Mouse (Mus musculus) cerebellum, postnatal 4 days (tissue): ENCODE data around the gene Rreb1.

Experiments used
- DNase-seq, 2 experiments: peaks; one replicate each; pipeline ENCODE4 v3.0.0; 2022; ENCODE audit warnings: low spot score in 2 of 2, mixed read lengths in 1 of 2

Gene Rreb1

DNA sequence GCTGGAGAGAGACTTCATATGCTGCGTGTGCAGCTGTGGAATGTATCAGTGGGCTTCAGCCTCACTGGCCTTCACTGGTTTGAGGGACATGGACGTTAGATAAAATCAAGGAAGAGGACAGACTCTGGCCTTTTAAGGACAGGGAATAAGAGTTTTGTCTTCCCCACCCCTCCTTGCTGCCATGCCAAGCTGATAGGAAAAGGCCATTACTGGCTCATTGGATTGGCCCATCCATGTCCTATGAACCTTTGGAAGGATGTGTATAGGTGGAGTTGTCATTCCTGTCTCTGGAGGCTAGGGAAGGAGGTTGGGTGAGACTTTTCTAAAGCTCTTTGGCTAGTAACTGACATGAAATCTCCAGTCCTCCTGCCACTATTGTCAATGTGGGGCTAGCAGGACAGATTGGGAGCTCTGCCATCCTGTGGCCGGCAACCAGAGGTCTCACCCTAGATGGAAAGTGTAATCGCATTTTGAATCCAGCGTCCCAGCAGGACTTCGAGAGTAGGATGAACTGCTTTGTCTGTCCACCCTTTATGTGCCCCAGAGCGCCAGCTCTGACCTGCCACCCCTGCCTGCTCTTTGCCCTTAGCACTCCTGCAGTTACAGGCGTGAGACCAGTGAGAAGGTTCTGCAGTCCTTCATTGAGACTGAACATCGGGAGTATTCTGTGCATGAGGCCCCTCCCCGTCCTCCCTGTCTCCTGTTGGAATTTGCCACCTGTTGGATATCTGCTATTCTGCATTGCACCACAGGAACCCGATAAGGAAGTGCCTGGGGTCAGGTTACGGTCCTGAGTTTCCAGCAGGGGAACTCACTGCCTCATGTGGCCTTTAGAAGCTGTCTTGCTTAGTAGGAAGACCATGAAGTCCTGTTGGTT is 134.6 kb downstream of the Rreb1 start:
- DNase-seq: no peak

GRCm38 (mm10) chr13:37913963-37914362 is 135.8 kb downstream of the Rreb1 start:
- DNase-seq: no peak

- no peak for DNase-seq
Observed at GRCm38 (mm10) chr13:37918336-37919261, 140.4 kb downstream of the Rreb1 start.

DNA sequence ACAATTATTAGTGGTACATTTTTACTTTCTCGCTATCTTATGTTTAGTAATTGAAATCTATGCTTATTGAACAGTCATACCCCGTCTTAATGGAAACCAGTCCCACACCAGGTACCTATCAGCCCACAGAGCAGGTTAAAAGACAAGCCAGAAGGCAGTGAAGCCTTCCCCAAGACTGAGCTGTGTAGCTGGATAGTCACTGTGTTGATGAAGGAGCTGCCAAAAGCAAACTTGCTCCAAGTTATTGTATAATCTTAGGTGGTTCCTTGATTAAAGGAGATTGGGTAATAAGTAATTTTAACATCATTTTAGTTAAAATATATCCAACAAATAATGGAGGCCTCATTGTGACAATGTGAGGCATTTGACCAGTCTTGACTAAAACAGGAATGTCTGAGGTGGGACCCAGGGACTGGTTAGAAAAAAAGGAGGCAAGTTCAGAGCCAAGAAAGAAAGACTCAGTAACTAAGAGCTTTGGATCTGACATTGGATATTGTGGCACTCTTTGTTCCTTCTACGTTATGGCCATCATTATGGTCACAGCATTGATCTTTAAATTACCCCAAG is 141.6 kb downstream of the Rreb1 start:
- no peak for DNase-seq

- DNase-seq: no peak
Observed at GRCm38 (mm10) chr13:37920727-37921126, 142.5 kb downstream of the Rreb1 start.

GRCm38 (mm10) chr13:37923091-37923490 is 144.9 kb downstream of the Rreb1 start:
- DNase-seq: no peak

DNA sequence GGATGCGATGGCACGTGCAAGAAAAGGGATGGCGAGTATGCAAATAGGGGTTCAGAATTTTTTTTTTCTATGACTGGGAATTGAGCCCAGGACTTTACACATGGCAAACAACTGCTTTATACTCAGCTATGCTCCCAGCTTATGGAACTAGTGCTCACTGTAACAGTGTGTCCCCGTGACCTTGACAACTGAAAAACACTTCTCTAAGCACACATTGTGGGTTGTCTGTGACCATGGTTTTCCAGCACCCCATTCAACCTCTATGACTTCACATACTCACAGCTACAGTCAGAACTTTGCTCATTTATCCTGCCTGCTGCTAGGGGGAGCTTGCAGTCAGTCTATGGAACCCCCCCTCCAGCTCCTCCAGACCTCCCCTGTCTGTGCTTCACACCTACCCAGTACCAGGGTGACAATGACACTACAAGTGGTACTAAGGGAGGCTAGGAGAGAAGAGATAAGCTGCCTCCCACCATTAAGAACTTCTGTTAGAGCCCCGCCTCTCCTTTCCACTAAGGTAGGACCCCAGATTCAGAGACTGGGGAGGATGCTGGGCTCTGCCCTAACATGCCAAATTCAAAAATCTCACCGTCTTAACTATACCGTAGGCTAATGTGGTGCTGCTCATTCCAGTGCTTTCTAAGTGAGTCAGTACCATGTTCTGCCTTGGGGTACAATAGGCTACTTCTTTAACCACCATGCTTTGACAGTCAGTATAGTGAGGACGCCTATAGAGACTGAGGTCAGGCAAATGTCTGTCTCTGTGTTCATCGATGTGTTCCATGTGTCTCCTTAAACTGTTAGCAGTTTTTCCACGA is 145.7 kb downstream of the Rreb1 start:
- DNase-seq: no peak

DNA sequence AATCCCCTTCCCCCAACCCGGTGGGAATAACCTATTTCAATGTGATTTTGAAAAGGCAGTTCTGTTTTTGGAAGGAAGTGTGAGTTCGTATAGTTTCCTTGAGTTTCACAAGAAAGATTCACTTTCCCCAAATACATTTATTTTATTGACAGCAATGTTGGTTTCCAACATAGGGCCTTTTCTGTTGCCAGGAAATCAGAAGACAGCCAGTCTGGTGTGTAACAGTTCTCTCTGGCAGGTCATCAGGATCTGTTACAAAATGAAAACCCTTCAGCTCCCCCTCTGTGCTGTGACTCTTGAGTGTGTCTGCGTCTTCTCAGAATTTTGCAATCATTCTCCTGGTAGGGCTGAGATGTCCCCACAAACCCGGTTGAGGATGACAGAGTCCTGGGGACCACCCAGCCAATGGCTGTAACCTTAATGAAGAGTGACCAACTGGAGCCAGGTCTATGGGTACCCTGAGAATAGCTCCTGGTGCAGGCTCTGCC is 146.3 kb downstream of the Rreb1 start:
- DNase-seq: no peak

DNA sequence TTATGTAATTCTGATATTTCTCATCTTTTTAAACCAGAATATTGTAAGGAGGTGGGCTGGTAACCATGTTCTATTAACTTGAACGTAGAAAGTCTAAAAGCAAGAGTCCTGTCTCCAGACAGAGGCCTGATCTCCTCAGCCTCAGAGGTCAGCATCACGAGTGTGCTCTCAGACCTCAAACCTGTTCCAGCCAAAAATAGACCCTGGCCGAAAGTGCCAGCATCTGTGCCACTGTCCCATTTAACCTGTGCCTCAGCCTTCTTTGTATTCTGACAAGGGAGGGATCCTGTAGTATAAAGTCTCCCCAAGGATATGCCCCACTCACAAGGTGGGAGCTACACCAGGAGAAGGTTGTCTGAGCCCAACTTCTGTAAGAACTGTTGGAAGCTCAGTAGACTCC is 148.2 kb downstream of the Rreb1 start:
- DNase-seq: no peak

- no peak for DNase-seq
Observed at GRCm38 (mm10) chr13:37929532-37929931, 151.3 kb downstream of the Rreb1 start.

- DNase-seq: no peak
Observed at GRCm38 (mm10) chr13:37930091-37930490, 151.9 kb downstream of the Rreb1 start.

- DNase-seq: no peak
Observed at GRCm38 (mm10) chr13:37930621-37931020, 152.4 kb downstream of the Rreb1 start.

DNA sequence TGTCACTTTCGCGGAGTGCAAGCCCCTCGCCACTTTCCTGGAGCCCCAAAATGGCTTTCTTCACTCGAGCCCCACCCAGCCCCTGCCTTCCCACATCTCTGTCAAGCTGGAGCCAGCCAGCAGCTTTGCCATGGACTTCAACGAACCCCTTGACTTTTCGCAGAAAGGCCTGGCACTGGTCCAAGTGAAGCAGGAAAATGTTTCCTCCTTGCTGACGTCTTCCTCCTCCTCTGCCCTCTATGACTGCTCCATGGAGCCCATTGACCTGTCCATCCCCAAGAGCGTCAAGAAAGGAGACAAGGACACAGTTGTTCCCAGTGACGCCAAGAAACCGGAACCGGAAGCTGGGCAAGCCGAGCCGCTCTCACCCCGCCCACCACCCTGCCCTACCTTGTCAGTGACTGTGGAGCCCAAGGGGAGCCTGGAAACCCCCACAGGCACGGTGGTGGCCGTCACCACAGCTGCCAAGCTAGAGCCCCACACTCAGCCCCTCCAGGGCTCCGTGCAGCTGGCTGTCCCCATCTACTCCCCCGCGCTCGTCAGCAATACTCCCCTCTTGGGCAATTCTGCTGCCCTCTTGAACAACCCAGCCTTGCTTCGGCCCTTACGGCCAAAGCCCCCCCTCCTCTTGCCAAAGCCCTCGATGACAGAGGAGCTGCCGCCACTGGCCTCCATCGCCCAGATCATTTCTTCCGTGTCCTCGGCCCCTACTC is 153.2 kb downstream of the Rreb1 start:
- DNase-seq: no peak

GRCm38 (mm10) chr13:37934075-37934474 is 155.9 kb downstream of the Rreb1 start:
- no peak for DNase-seq

- no peak for DNase-seq
Observed at GRCm38 (mm10) chr13:37934920-37935319, 156.7 kb downstream of the Rreb1 start.

DNA sequence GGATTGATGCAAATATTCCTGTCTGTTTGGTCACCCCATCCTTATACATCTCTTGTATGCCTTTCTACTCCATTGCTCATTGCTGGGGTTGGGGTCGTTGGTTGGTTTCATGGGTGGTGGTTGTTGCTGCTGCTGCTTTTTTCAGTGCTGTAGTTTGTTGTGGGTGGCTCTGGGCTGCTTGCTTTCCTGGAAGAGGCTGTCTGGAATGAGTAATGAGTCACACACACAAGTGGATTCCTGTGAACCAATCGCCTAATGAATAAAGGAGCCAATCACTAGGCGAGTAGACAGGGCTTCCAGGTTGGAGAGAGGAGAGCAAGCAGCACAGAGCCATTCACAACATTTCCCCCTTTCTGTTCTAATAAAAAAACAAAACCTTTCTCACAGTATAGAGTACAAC is 158.2 kb downstream of the Rreb1 start:
- no peak for DNase-seq

GRCm38 (mm10) chr13:37940167-37940566 is 162.0 kb downstream of the Rreb1 start:
- no peak for DNase-seq

GRCm38 (mm10) chr13:37940649-37941048 is 162.4 kb downstream of the Rreb1 start:
- no peak for DNase-seq

GRCm38 (mm10) chr13:37941138-37941645 is 163.0 kb downstream of the Rreb1 start:
- DNase-seq: no peak
